Mouse (Mus musculus) cortical plate, adult 2 months (tissue): ENCODE data around the gene Vmac.

ENCODE experiments used
- CTCF ChIP-seq: fragments of 200-500 bp; IDR thresholded peaks from 2 replicates; pipeline ENCODE4 v1.5.1; 2011; ENCODE audit warnings: mild to moderate bottlenecking, control low read depth, low read length; ENCODE audit not compliant: insufficient read depth; ENCODE audit errors: extremely low read depth
- POLR2A ChIP-seq: fragments of 200-500 bp; IDR thresholded peaks from 2 replicates; pipeline ENCODE4 v1.6.1; 2011; ENCODE audit warnings: mild to moderate bottlenecking, low read length, control low read depth; ENCODE audit not compliant: insufficient read depth; ENCODE audit errors: extremely low read depth

GRCm38 (mm10) chr17:56761991-56762410, 44.2 kb upstream of the Vmac start:
- TF ChIP-seq CTCF: no peak
- TF ChIP-seq POLR2A: peak; percentile 88
